Mouse (Mus musculus) liver, postnatal 0 days (tissue): ENCODE measurements around the gene Syt11.

Experiments
- CTCF ChIP-seq: sonication (generic); IDR thresholded peaks from 2 replicates; pipeline ENCODE4 v1.5.1; 2016; ENCODE audit warnings: antibody characterized with exemption, low read depth
- EP300 ChIP-seq: IDR thresholded peaks from 2 replicates; pipeline ENCODE4 v1.6.1; 2016; ENCODE audit warnings: antibody characterized with exemption, low read depth, mild to moderate bottlenecking

DNA sequence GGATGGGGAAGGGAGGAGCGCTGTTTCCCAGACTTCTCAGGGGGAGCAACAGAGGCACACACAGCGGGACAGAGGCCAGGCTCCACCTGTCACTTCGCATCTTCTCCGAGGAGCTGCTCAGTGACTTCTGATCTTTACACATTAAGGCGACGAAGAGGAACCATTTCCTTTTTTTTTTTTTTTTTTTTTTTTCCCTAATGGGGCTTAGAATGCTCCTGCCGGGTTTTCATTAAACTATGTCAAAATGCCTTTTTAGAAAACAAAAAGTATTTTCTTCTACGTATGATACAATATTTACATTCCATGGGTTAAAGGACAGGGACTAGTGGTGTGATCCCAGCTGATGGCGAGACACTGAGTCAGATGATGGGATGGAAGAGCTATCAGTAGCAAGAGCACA is 29.4 kb downstream of the Syt11 start:
- TF ChIP-seq CTCF, result no peak
- TF ChIP-seq EP300, result no peak
